Mouse (Mus musculus): ENCODE results near the gene Cd300ld3.
"Not testable (repeated sequence)": the region's sequence is repeated elsewhere in the genome, so short reads cannot be mapped to it uniquely, and the experiment has no call there.

Gene Cd300ld3

GRCm38 (mm10) chr11:115052206-115052605, 4.0 kb upstream of the Cd300ld3 start:
- DNase-seq = peak; percentile 47

- no peak for DNase-seq
Measured at GRCm38 (mm10) chr11:115049282-115049895, 1.2 kb upstream of the Cd300ld3 start.

GRCm38 (mm10) chr11:115037669-115038068, 10.5 kb downstream of the Cd300ld3 start, which contains the start of gene Cd300ld5:
Gene Cd300ld5, minus strand, starts transcription at chr11:115037769.
- DNase-seq = not testable (repeated sequence)

- not testable (repeated sequence) for DNase-seq
Measured at GRCm38 (mm10) chr11:115026912-115027311, 21.3 kb downstream of the Cd300ld3 start, which contains the start of gene Cd300ld4. Gene Cd300ld4, minus strand, starts transcription at chr11:115027012.

GRCm38 (mm10) chr11:115016093-115016492, 32.1 kb downstream of the Cd300ld3 start, which contains the start of gene Cd300ld2:
Gene Cd300ld2, minus strand, starts transcription at chr11:115016193.
- DNase-seq = not testable (repeated sequence)

- DNase-seq = no peak
Measured at GRCm38 (mm10) chr11:115004070-115004469, 44.1 kb downstream of the Cd300ld3 start.

- no peak for DNase-seq
Measured at GRCm38 (mm10) chr11:115001474-115002040, 46.7 kb downstream of the Cd300ld3 start, which contains the start of gene Cd300c2. Gene Cd300c2, minus strand, starts transcription at chr11:115001880.

Measured in thymus, postnatal 25 days (tissue).